Mouse (Mus musculus) limb, embryonic 12.5 days (tissue): Measurements from ENCODE around the gene Tbc1d21. TPM values are rescaled to one million over a fixed set of nuclear protein-coding genes. Genes with fewer than 3 reads are reported as not detected.

Experiments
- ATAC-seq: fragments of 200-750 bp; cut with Nextera tagmentation; 2 replicates; pipeline ENCODE4 v1.8.0; 2017; ENCODE audit warnings: low read depth, moderate TSS enrichment; ENCODE audit not compliant: insufficient number of reproducible peaks, insufficient read depth, low FRiP score, low TSS enrichment
- H3K27ac ChIP-seq: fragments of 300-500 bp; sonication (generic); 2 replicates; pipeline ENCODE4 v1.5.1; 2016; ENCODE audit warnings: mild to moderate bottlenecking, moderate library complexity
- H3K27me3 ChIP-seq: fragments of 300-500 bp; sonication (generic); 2 replicates; pipeline ENCODE4 v1.6.1; 2016; ENCODE audit warnings: mild to moderate bottlenecking, moderate library complexity
- H3K36me3 ChIP-seq: fragments of 300-500 bp; sonication (generic); 2 replicates; pipeline ENCODE4 v1.6.1; 2016; ENCODE audit warnings: mild to moderate bottlenecking, moderate library complexity
- H3K4me1 ChIP-seq: fragments of 300-500 bp; sonication (generic); replicated peaks from 2 replicates; pipeline ENCODE4 v1.6.1; 2016
- H3K4me2 ChIP-seq: fragments of 300-500 bp; sonication (generic); 2 replicates; pipeline ENCODE4 v1.6.1; 2016; ENCODE audit warnings: mild to moderate bottlenecking, moderate library complexity
- H3K4me3 ChIP-seq: fragments of 300-500 bp; sonication (generic); replicated peaks from 2 replicates; pipeline ENCODE4 v1.5.1; 2016; ENCODE audit warnings: mild to moderate bottlenecking
- H3K9ac ChIP-seq: fragments of 300-500 bp; sonication (generic); replicated peaks from 2 replicates; pipeline ENCODE4 v1.6.1; 2016; ENCODE audit warnings: mild to moderate bottlenecking, moderate library complexity
- H3K9me3 ChIP-seq: fragments of 300-500 bp; sonication (generic); 2 replicates; pipeline ENCODE4 v1.6.1; 2016; ENCODE audit warnings: mild to moderate bottlenecking, moderate library complexity
- WGBS: fragments of 180-500 bp; shearing (Covaris S2); methylation state at CpG from one replicate; pipeline ENCODE4 v1.1.7; 2016; 5-methylcytosine and 5-hydroxymethylcytosine counted together
- polyA plus RNA-seq: library from polyadenylated mRNA; unstranded; fragments of >200 nt; fragmentation: Nextera tagmentation; extraction: Ambion mirVana; gene quantifications from 2 replicates; pipeline ENCODE4 v1.2.1, GENCODE M21; 2016

Gene Tbc1d21
- not detected in 2 replicates for polyA plus RNA-seq

- no peaks in the 10 kb centered on the region for H3K9me3 ChIP-seq
- no peak within 1 kb of the TSS for H3K9ac ChIP-seq
- no peak within 1 kb of the TSS for H3K27ac ChIP-seq
- peaks cover 16% of the 10 kb centered on the region for H3K4me1 ChIP-seq
- no peak within 1 kb of the TSS for H3K4me3 ChIP-seq
- no peaks in the 10 kb centered on the region for H3K27me3 ChIP-seq
- no peak for ATAC-seq
- no peak within 1 kb of the TSS for H3K4me2 ChIP-seq
- no peaks in the 10 kb centered on the region for H3K36me3 ChIP-seq
- 100% methylated on average over 1 of the region's 1 CpGs for WGBS
Observed at GRCm38 (mm10) chr9:58370355-58370754, at the start of gene Tbc1d21. Gene Tbc1d21 (minus strand): TSS chr9:58370455.

DNA sequence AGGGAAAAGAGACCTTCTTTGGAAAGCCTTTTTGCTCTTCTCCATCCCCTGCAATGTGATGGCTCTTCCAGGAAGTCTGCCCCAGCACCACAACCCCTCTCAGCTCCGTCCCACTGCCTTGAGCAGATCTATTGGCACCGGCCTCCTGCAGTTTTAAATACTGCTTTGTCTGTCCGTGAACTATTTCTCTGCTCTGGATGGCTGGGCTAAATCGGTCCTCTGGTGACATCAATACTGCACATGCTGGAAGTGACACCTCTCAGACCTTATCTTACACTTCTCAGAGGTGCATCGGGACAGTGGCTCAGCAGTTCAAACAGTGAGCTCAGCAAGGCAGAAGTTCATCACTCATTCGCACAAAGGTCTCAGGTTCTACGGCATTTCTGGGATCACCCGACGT lies 41.3 kb upstream of the Tbc1d21 start:
- Histone ChIP-seq H3K27ac (no peak overlapping the region), H3K4me1 (no peaks in the 10 kb centered on the region), H3K9ac (no peak overlapping the region), H3K27me3 (no peaks in the 10 kb centered on the region), H3K4me3 (no peak overlapping the region), H3K4me2 (no peak overlapping the region), H3K9me3 (no peaks in the 10 kb centered on the region), H3K36me3 (no peaks in the 10 kb centered on the region)
- ATAC-seq, result no peak
- 83% methylated on average over 9 of the region's 9 CpGs for WGBS

- Histone ChIP-seq H3K36me3 (no peaks in the 10 kb centered on the region), H3K4me1 (no peaks in the 10 kb centered on the region), H3K9ac (no peak overlapping the region), H3K27ac (no peak overlapping the region), H3K4me3 (no peak overlapping the region), H3K4me2 (no peak overlapping the region), H3K9me3 (no peaks in the 10 kb centered on the region), H3K27me3 (no peaks in the 10 kb centered on the region)
- no peak for ATAC-seq
- WGBS, result 68% methylated on average over 4 of the region's 4 CpGs
Observed at GRCm38 (mm10) chr9:58410057-58410735, 39.9 kb upstream of the Tbc1d21 start.

DNA sequence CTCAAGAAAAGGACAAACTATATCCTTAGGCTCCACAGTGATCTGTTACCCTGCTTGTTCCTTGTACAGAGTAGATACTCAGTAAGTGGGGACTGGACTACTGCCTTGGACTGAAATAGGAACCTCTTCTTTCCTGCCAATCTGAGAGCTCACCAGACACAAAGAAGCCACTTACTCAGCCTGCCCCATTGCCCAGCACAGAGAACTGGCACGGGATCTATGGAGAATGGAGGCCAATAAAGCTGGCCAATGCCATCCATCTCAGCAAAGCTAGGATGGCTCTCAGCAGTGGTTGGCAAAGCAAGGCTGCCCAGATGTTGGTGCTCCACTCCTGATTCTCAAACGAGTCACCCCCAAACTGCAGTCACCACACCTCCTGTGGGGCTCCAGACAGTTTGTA lies 39.0 kb upstream of the Tbc1d21 start:
- H3K36me3 ChIP-seq, result no peaks in the 10 kb centered on the region
- H3K4me2 ChIP-seq, result no peak overlapping the region
- no peaks in the 10 kb centered on the region for H3K27me3 ChIP-seq
- no peaks in the 10 kb centered on the region for H3K9me3 ChIP-seq
- H3K4me3 ChIP-seq, result no peak overlapping the region
- WGBS, result 55% methylated on average over 2 of the region's 2 CpGs
- H3K9ac ChIP-seq, result no peak overlapping the region
- H3K4me1 ChIP-seq, result no peaks in the 10 kb centered on the region
- no peak for ATAC-seq
- H3K27ac ChIP-seq, result no peak overlapping the region

GRCm38 (mm10) chr9:58404412-58404811 lies 34.2 kb upstream of the Tbc1d21 start:
- Histone ChIP-seq H3K9ac (no peak overlapping the region), H3K4me1 (no peaks in the 10 kb centered on the region), H3K9me3 (no peaks in the 10 kb centered on the region), H3K4me3 (no peak overlapping the region), H3K27me3 (no peaks in the 10 kb centered on the region), H3K27ac (no peak overlapping the region), H3K36me3 (no peaks in the 10 kb centered on the region), H3K4me2 (no peak overlapping the region)
- no peak for ATAC-seq
- WGBS, result 63% methylated on average over 4 of the region's 4 CpGs

DNA sequence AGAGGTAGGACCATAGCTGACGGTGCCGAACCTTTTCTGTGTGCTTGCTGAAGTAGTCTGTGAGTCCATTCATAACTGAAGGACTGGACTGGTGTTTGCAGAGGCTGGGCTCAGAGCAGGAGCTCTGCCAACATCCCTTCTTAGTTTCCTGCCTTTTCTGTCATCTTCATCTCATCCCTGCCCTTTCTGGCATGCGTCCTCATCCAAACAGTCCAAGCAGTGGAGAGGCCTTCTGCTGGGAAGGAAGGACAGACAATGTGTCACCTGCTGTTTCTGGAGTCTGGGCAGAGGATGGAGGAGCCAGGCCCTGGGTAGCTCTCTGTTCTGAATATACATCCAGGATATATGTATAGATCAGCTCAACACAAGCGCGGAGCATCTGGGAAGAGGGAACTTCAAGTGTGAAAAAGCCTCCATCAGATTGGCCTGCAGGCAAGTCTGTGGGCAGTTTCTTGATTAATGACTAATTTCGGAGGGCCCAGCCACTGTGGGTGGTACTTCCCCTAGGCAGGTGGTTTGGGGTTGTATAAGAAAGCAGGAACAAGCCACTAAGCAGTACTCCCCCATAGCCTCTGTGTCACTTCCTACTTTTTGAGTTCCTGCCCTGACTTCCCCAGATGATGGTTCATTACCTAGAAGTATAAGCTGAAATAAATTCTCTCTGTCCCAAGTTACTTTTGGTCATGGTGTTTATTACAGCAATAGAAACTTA lies 31.3 kb upstream of the Tbc1d21 start:
- Histone ChIP-seq H3K4me1 (no peaks in the 10 kb centered on the region), H3K9me3 (no peaks in the 10 kb centered on the region), H3K9ac (no peak overlapping the region), H3K4me2 (no peak overlapping the region), H3K36me3 (no peaks in the 10 kb centered on the region), H3K27ac (no peak overlapping the region), H3K27me3 (no peaks in the 10 kb centered on the region), H3K4me3 (no peak overlapping the region)
- 85% methylated on average over 6 of the region's 6 CpGs for WGBS
- no peak for ATAC-seq

GRCm38 (mm10) chr9:58399609-58400008 lies 29.4 kb upstream of the Tbc1d21 start:
- Histone ChIP-seq H3K4me3 (no peak overlapping the region), H3K27ac (no peak overlapping the region), H3K9ac (no peak overlapping the region), H3K27me3 (no peaks in the 10 kb centered on the region), H3K9me3 (no peaks in the 10 kb centered on the region), H3K4me1 (no peaks in the 10 kb centered on the region), H3K36me3 (no peaks in the 10 kb centered on the region), H3K4me2 (no peak overlapping the region)
- WGBS, result 21% methylated on average over 5 of the region's 5 CpGs
- no peak for ATAC-seq

GRCm38 (mm10) chr9:58394605-58395004 lies 24.4 kb upstream of the Tbc1d21 start:
- no peaks in the 10 kb centered on the region for H3K27me3 ChIP-seq
- H3K36me3 ChIP-seq, result no peaks in the 10 kb centered on the region
- H3K9me3 ChIP-seq, result no peaks in the 10 kb centered on the region
- no peak for ATAC-seq
- no peak overlapping the region for H3K9ac ChIP-seq
- H3K4me2 ChIP-seq, result no peak overlapping the region
- H3K27ac ChIP-seq, result no peak overlapping the region
- H3K4me3 ChIP-seq, result no peak overlapping the region
- H3K4me1 ChIP-seq, result no peaks in the 10 kb centered on the region
- 84% methylated on average over 8 of the region's 8 CpGs for WGBS

- Histone ChIP-seq H3K9me3 (no peaks in the 10 kb centered on the region), H3K9ac (no peak overlapping the region), H3K27me3 (no peaks in the 10 kb centered on the region), H3K4me3 (no peak overlapping the region), H3K27ac (no peak overlapping the region), H3K4me2 (no peak overlapping the region), H3K4me1 (peaks cover under 1% of the 10 kb centered on the region; the same call in 1 of the 2 replicates), H3K36me3 (no peaks in the 10 kb centered on the region)
- WGBS, result 33% methylated on average over 1 of the region's 1 CpGs
- no peak for ATAC-seq
Observed at GRCm38 (mm10) chr9:58393875-58394274, 23.6 kb upstream of the Tbc1d21 start.

- ATAC-seq, result no peak
Observed at GRCm38 (mm10) chr9:58388381-58388780, 18.1 kb upstream of the Tbc1d21 start.

GRCm38 (mm10) chr9:58378878-58379277 lies 8.6 kb upstream of the Tbc1d21 start:
- Histone ChIP-seq H3K27me3 (no peaks in the 10 kb centered on the region; the same call in 1 of the 2 replicates), H3K4me3 (no peak overlapping the region), H3K4me2 (no peak overlapping the region), H3K4me1 (peaks cover under 1% of the 10 kb centered on the region; the same call in 1 of the 2 replicates), H3K27ac (no peak overlapping the region), H3K9me3 (no peaks in the 10 kb centered on the region), H3K9ac (no peak overlapping the region), H3K36me3 (no peaks in the 10 kb centered on the region)
- WGBS, result 48% methylated on average over 4 of the region's 4 CpGs
- ATAC-seq, result no peak

More at GRCm38 (mm10) chr9:58388381-58388780, 18.1 kb upstream of the Tbc1d21 start:
- Histone ChIP-seq H3K4me2 (no peak overlapping the region), H3K27ac (no peak overlapping the region), H3K36me3 (no peaks in the 10 kb centered on the region), H3K27me3 (no peaks in the 10 kb centered on the region), H3K9me3 (no peaks in the 10 kb centered on the region), H3K9ac (no peak overlapping the region), H3K4me3 (no peak overlapping the region), H3K4me1 (peaks cover 10% of the 10 kb centered on the region; the same call in 1 of the 2 replicates)
- 46% methylated on average over 3 of the region's 3 CpGs for WGBS
